Mouse (Mus musculus): Measurements from ENCODE around the gene Bag3.

DNA sequence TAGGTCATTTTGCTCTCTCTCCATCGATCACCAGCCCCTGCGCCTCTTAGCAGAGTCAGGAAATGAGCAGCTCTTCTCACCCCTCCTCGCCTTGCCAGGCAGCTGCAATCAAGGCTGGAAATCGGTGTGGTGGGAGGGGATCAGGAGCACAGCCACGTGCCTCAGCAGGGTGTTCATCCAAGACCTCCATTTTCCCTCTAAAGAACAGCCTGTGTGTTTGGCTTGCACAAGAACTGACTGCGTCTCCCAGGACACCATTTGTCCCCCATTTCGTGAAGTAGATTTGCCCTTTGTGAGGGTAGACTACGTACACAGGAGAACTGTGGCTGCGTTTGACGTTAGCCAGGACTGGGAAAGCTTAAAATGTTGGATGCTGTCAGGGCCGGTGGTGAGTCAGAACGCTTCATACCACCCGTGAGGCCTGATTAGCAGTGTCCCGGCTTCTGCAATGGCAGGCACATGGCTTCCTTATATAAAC is 6.2 kb downstream of the Bag3 start:
- TF ChIP-seq CTCF (IDR thresholded peaks at IDR 0.05; ENCODE audit: low read depth, low read length) (no peak), GATA1 (IDR thresholded peaks at IDR 0.05; ENCODE audit: borderline replicate concordance, low read length) (no peak), GATA2 (IDR thresholded peaks at IDR 0.05; ENCODE audit: borderline replicate concordance, low read depth, low read length) (no peak)
